Mouse (Mus musculus) neural tube, embryonic 15.5 days (tissue): Measurements from ENCODE around the gene Rarres2. TPM values are rescaled to one million over a fixed set of nuclear protein-coding genes. Genes with fewer than 3 reads are reported as not detected.
A peak's percentile ranks its signal among the peaks of the same experiment; 100 is the strongest.

Experiments used
- ATAC-seq: fragments of 200-750 bp; cut with Nextera tagmentation; 2 replicates; pipeline ENCODE4 v1.8.0; 2017; ENCODE audit warnings: mild to moderate bottlenecking, moderate TSS enrichment, moderate library complexity; ENCODE audit not compliant: low FRiP score
- H3K27ac ChIP-seq: fragments of 300-500 bp; sonication (generic); replicated peaks from 2 replicates; pipeline ENCODE4 v1.5.1; 2015; ENCODE audit warnings: mild to moderate bottlenecking, inconsistent platforms
- H3K27me3 ChIP-seq: fragments of 300-500 bp; sonication (generic); replicated peaks from 2 replicates; pipeline ENCODE4 v1.6.1; 2015; ENCODE audit warnings: inconsistent platforms
- H3K36me3 ChIP-seq: fragments of 300-500 bp; sonication (generic); 2 replicates; pipeline ENCODE4 v1.6.1; 2015; ENCODE audit warnings: inconsistent platforms
- H3K4me1 ChIP-seq: fragments of 300-500 bp; sonication (generic); 2 replicates; pipeline ENCODE4 v1.6.1; 2015; ENCODE audit warnings: inconsistent platforms
- H3K4me2 ChIP-seq: fragments of 300-500 bp; sonication (generic); 2 replicates; pipeline ENCODE4 v1.6.1; 2015; ENCODE audit warnings: inconsistent platforms, mild to moderate bottlenecking, moderate library complexity
- H3K4me3 ChIP-seq: fragments of 300-500 bp; sonication (generic); replicated peaks from 2 replicates; pipeline ENCODE4 v1.5.1; 2015; ENCODE audit warnings: mild to moderate bottlenecking, inconsistent platforms
- H3K9ac ChIP-seq: fragments of 300-500 bp; sonication (generic); replicated peaks from 2 replicates; pipeline ENCODE4 v1.6.1; 2015; ENCODE audit warnings: mild to moderate bottlenecking, inconsistent platforms
- H3K9me3 ChIP-seq: fragments of 300-500 bp; sonication (generic); replicated peaks from 2 replicates; pipeline ENCODE4 v1.6.1; 2016; ENCODE audit warnings: inconsistent platforms
- WGBS: fragments of 180-500 bp; shearing (Covaris S2); methylation state at CpG from one replicate; pipeline ENCODE4 v1.1.7; 2015; ENCODE audit warnings: mixed read lengths; 5-methylcytosine and 5-hydroxymethylcytosine counted together
- polyA plus RNA-seq: library from polyadenylated mRNA; unstranded; fragments of >200 nt; fragmentation: Nextera tagmentation; extraction: Ambion mirVana; gene quantifications from 2 replicates; pipeline ENCODE4 v1.2.1, GENCODE M21; 2015

The Rarres2 gene
- 11.5 and 16.7 TPM in 2 replicates for polyA plus RNA-seq

DNA sequence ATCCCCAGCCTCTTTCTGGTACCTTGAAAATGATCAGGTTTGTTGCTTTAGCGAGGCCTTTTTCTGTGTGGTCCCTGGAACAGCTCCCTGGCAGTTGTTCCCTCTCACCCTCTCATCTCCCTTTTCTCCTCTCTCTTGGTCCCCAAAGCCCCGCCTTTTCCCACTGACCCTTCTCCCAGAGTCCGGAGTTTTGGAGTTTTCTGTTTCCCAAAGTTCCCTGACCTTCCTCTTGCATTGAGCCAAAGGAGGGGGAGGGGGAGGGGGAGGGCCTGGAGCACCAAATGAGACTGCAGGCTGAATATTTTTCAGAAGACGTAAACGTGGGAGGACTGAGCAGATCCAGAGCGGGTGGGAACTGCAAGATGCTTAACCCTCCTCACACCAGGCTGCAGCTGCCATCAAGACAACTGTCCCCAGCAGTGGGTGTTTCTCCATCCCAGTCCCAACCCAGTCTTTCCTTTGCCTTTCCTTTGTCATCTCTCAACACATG lies at the start of gene Rarres2:
TSS of gene Rarres2 (minus strand) at position 218 of the 490 bp plus-strand sequence.
- H3K4me2 ChIP-seq: no peak within 1 kb of the TSS
- H3K9me3 ChIP-seq: no peaks in the 10 kb centered on the region
- H3K36me3 ChIP-seq: no peaks in the 10 kb centered on the region
- 44% methylated on average over 6 of the region's 6 CpGs for WGBS
- no peak within 1 kb of the TSS for H3K4me3 ChIP-seq
- H3K27me3 ChIP-seq: no peaks in the 10 kb centered on the region
- no peak within 1 kb of the TSS for H3K27ac ChIP-seq
- ATAC-seq: no peak
- H3K9ac ChIP-seq: no peak within 1 kb of the TSS
- peaks cover 3% of the 10 kb centered on the region; the same call in 1 of the 2 replicates for H3K4me1 ChIP-seq

DNA sequence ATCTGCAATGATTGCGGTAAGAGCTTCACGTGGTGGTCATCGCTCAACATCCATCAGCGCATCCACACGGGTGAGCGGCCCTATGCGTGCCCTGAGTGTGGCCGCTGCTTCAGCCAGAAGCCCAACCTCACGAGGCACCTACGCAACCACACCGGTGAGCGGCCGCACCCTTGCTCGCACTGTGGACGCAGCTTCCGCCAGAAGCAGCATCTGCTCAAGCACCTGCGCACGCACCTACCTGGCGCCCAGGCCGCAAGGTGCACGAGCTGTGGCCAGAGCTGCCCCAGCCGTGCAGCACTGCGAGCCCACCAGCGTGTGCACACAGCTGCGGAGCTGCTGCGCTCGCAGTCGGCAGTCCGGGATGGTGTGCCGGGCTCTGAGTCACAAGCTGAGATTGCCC lies 47.4 kb upstream of the Rarres2 start:
- H3K4me2 ChIP-seq: no peak overlapping the region
- no peak overlapping the region for H3K27ac ChIP-seq
- H3K9ac ChIP-seq: no peak overlapping the region
- no peaks in the 10 kb centered on the region for H3K27me3 ChIP-seq
- peaks cover 30% of the 10 kb centered on the region for H3K36me3 ChIP-seq
- H3K9me3 ChIP-seq: no peaks in the 10 kb centered on the region
- no peaks in the 10 kb centered on the region for H3K4me1 ChIP-seq
- ATAC-seq: no peak
- 96% methylated on average over 30 of the region's 30 CpGs for WGBS
- no peak overlapping the region for H3K4me3 ChIP-seq

DNA sequence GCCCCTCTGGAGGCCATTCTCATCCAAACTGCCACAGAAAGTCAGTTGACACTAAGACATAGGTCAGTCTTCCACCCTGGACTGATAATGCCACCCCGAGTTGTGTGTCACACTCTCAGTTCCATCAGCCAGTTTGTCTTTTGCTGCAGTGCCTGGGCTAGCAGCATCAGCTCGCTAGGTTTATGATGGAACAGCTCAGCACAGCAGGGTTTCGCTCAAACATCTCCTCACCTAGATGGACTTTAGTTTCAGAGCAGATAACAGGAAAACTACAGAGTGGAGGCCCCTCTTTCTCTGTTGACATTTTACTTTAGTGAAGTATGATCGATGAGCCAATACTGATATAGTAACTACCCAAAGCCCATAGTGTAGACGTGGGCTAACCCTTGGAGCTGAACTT lies 42.2 kb upstream of the Rarres2 start:
- H3K27me3 ChIP-seq: no peaks in the 10 kb centered on the region
- no peaks in the 10 kb centered on the region for H3K9me3 ChIP-seq
- H3K4me1 ChIP-seq: no peaks in the 10 kb centered on the region
- peaks cover 32% of the 10 kb centered on the region for H3K36me3 ChIP-seq
- ATAC-seq: no peak
- WGBS: 96% methylated on average over 5 of the region's 5 CpGs
- no peak overlapping the region for H3K9ac ChIP-seq
- H3K27ac ChIP-seq: no peak overlapping the region
- H3K4me2 ChIP-seq: no peak overlapping the region
- no peak overlapping the region for H3K4me3 ChIP-seq

DNA sequence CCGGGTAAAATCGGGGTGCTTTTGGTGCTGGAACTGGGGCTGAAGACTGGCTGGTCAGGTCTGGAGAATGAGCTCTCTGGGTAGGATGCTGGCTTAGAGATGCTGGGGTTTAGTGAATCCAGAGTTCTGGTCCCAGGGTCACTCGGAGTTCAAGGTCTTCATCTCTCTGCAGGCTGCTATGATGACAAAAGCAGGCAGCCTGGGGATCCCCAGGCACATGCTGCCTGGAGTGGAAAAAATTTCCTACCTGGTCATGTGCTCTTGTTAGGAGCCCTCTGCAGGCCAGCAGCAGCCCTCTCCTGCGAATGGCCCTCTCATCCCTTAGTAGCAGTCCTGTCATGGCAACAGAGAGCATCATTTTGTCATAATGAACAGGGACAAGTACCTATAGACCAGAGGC lies 40.9 kb upstream of the Rarres2 start:
- WGBS: 88% methylated on average over 4 of the region's 4 CpGs

DNA sequence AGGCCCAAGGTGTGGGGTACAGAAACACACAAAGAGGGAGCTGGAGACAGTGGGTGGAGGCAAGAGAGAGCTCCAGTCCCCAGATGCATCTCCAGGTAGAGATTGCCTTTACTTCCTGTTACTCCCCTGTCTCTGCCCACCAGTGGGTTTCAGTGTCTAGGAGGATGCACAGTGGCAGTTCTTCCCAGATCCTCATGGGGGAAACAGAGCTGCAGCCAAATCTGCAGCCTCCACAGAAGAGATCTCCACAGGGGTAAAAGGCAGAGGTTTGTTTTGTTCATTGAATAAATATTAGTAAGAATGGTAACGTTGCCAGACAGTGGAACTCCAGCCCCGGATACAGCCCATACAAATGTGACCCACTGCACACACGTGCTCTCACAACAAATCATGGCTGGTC lies 38.1 kb upstream of the Rarres2 start:
- H3K27me3 ChIP-seq: no peaks in the 10 kb centered on the region
- no peak overlapping the region for H3K27ac ChIP-seq
- no peak overlapping the region for H3K4me3 ChIP-seq
- H3K4me1 ChIP-seq: no peaks in the 10 kb centered on the region
- no peak overlapping the region for H3K4me2 ChIP-seq
- no peak for ATAC-seq
- 79% methylated on average over 3 of the region's 3 CpGs for WGBS
- peaks cover 21% of the 10 kb centered on the region for H3K36me3 ChIP-seq
- no peaks in the 10 kb centered on the region for H3K9me3 ChIP-seq
- H3K9ac ChIP-seq: no peak overlapping the region

More for the DNA sequence above, 40.9 kb upstream of the Rarres2 start:
- Histone ChIP-seq H3K4me1 (no peaks in the 10 kb centered on the region), H3K27ac (no peak overlapping the region), H3K9ac (no peak overlapping the region), H3K27me3 (no peaks in the 10 kb centered on the region), H3K4me3 (no peak overlapping the region), H3K4me2 (no peak overlapping the region), H3K36me3 (peaks cover 24% of the 10 kb centered on the region), H3K9me3 (no peaks in the 10 kb centered on the region)
- no peak for ATAC-seq

DNA sequence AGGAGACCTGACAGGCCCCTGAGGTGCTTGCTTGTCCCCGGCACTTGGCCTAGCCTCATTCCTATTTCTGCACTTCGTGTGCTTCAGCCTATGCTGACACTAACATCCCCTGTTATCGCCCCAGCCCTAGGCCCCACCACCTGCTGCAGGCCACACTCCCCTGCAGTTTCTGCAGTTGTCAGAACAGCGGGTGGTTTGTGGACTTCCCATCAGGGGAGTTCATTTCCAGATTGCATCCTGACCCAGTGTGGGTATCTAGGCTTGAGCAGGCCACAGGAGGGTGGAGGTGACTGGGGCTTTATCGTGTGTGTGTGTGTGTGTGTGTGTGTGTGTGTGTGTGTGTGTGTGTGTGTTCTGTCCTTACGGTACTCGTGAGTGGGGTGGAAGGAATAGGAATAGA lies 36.9 kb upstream of the Rarres2 start:
- no peaks in the 10 kb centered on the region for H3K27me3 ChIP-seq
- H3K9ac ChIP-seq: no peak overlapping the region
- no peak overlapping the region for H3K4me2 ChIP-seq
- no peak for ATAC-seq
- no peak overlapping the region for H3K4me3 ChIP-seq
- H3K36me3 ChIP-seq: peaks cover 14% of the 10 kb centered on the region
- no peaks in the 10 kb centered on the region for H3K9me3 ChIP-seq
- 58% methylated on average over 7 of the region's 7 CpGs for WGBS
- no peak overlapping the region for H3K27ac ChIP-seq
- no peaks in the 10 kb centered on the region for H3K4me1 ChIP-seq

DNA sequence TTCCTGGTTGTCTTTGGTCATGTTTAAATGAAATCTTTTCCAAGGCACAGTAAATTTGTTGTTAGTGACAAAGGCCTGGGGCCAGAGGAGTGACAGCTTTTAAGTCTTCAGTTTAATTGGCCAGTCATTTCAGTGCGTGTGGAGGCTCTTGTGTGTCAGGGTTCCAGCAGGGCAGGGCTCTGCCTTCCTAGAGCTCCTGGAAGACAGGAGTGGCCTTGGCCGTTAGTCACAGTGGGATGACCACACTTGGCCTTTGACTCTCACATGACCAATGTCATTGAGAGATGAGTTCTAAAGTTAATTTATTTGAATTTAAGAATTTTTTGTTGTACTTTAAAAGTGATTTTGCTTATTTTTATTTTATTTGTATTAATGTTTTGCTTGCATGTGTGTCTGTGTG lies 35.5 kb upstream of the Rarres2 start:
- ATAC-seq: no peak
- Histone ChIP-seq H3K4me2 (no peak overlapping the region), H3K36me3 (peaks cover 3% of the 10 kb centered on the region; the same call in 1 of the 2 replicates), H3K4me3 (no peak overlapping the region), H3K27ac (no peak overlapping the region), H3K4me1 (peaks cover 2% of the 10 kb centered on the region), H3K27me3 (no peaks in the 10 kb centered on the region), H3K9me3 (no peaks in the 10 kb centered on the region), H3K9ac (no peak overlapping the region)
- 48% methylated on average over 2 of the region's 2 CpGs for WGBS

DNA sequence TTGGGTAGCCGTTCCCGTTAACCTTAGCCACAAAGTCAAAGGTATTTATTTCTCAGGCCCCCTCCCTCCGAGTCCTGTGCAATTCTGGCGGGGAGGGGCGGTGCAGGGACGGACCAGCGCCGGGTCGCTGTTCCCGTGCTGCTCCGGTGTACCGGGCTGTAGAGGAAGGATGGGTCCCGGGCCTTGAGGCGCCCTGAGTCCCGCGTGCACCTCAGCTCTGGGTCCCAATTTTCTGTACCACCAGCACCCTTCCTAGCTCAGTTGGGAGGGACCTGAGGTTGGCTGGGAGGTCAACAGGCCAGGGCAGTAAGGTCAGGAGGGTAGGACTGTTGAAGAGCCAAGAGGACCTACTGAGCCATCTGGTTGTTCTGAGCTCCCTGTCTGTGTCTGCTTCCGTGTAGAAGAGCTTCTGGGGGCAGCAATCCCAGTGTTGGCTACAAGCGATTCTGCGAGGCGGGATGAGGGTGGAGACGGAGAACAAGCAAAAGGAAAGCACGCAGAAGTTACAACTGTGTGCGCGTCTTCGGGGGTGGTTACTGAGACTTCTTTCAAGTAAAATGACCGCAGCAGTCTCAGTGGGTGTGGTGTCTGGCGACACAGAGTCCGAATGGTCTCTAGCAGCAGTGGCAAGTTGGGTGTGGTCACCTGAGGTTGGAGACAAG lies 29.6 kb upstream of the Rarres2 start:
- peak; percentile 83 for ATAC-seq
- H3K36me3 ChIP-seq: peaks cover 29% of the 10 kb centered on the region
- H3K4me1 ChIP-seq: peaks cover 19% of the 10 kb centered on the region
- H3K4me3 ChIP-seq: peak overlapping the region; percentile 73
- under 1% methylated on average over 28 of the region's 28 CpGs for WGBS
- H3K9me3 ChIP-seq: peaks cover 7% of the 10 kb centered on the region
- H3K27me3 ChIP-seq: no peaks in the 10 kb centered on the region
- peak overlapping the region; percentile 93 for H3K27ac ChIP-seq
- peak overlapping the region; percentile 74 for H3K9ac ChIP-seq
- peak overlapping the region; percentile 69 for H3K4me2 ChIP-seq

DNA sequence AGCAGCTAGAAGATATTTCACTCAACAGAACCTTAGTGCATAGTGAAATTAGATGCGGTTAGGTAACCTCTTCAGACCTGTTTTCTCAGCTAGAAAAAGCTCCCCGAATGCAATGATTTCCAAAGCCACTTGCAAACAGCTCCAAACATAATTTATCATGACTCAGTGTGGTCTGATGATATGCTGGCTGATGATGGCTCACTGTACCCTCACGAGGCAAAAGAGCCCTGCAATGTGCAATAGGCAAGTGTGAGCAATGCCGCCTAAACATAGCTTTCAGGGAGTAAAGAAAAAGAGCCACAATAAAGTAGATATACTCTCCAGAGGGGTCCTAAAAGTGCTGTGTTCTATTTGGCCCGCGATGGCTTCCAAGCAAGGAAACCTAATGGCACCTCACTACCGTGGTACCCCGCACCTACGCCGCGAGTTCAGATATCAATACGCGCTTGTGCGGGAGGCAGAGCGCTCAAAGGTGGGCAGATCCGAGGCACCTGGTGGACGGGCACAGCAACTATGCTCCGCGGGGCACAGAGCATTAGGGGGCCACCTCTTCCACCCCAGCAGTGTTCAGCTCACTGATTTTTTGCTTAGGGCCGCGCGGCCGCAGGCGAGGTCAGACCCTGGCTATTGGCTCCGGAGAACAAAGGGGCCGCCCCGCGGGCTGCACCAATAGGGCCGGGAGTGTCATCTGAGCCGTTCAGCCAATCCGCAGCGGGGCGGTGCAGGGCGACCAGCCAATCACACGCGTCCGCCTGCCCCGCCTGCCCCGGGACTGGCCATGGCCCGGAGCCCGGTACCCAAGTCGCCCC lies 28.9 kb upstream of the Rarres2 start, which contains the start of gene Zfp775:
TSS of gene Zfp775 (plus strand) at position 793 of the 809 bp plus-strand sequence.
- peak within 1 kb of the TSS; percentile 69 for H3K4me2 ChIP-seq
- H3K4me1 ChIP-seq: peaks cover 19% of the 10 kb centered on the region
- 3% methylated on average over 42 of the region's 42 CpGs for WGBS
- H3K27me3 ChIP-seq: no peaks in the 10 kb centered on the region
- peak within 1 kb of the TSS; percentile 74 for H3K9ac ChIP-seq
- peaks cover 37% of the 10 kb centered on the region for H3K36me3 ChIP-seq
- peak; percentile 99 for ATAC-seq
- H3K4me3 ChIP-seq: peak within 1 kb of the TSS; percentile 73
- H3K27ac ChIP-seq: peak within 1 kb of the TSS; percentile 93
- peaks cover 14% of the 10 kb centered on the region for H3K9me3 ChIP-seq

DNA sequence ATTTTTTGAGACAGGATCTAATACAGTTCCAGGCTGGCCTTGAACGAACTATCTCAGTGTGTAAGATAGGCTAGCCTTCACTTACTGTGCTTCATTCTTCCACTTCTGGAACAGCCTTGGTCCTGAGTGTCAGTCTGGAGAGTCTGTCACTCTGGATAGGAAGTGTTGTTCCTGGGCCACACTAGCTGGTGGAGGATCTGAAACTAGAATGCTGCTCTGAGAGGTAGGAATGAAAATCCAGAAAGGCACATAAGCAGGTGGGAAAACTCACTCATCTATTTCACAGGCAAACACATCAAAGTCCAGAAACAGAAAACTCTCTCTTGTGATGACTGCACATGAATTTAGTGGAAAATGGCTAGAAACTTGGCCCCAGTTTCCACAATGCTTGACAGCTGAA lies 28.0 kb upstream of the Rarres2 start:
- Histone ChIP-seq H3K4me3 (no peak overlapping the region), H3K4me2 (peak overlapping the region; percentile 69; the same call in 1 of the 2 replicates), H3K36me3 (peaks cover 45% of the 10 kb centered on the region), H3K9me3 (peaks cover 18% of the 10 kb centered on the region), H3K27me3 (no peaks in the 10 kb centered on the region), H3K4me1 (peaks cover 19% of the 10 kb centered on the region), H3K27ac (peak overlapping the region; percentile 93), H3K9ac (0 out of 2 replicates have a peak overlapping the region, but pooled peaks have one; percentile 74)
- 95% methylated on average over 1 of the region's 1 CpGs for WGBS
- ATAC-seq: no peak

DNA sequence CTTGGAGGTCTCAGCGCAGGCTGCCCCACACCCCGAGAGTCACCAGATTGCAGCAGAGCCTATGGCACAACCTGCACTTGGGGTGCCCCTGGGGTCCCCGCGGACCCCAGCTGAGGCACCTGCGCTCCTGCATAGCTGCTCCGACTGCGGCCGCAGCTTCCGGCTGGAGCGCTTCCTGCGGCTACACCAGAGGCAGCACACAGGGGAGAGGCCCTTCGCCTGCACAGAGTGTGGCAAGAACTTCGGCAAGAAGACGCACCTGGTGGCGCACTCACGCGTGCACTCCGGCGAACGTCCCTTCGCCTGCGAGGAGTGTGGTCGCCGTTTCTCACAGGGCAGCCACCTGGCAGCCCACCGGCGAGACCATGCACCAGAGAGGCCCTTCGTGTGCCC lies 24.6 kb upstream of the Rarres2 start:
- peaks cover 18% of the 10 kb centered on the region for H3K9me3 ChIP-seq
- H3K9ac ChIP-seq: no peak overlapping the region
- no peaks in the 10 kb centered on the region for H3K27me3 ChIP-seq
- ATAC-seq: no peak
- H3K4me2 ChIP-seq: no peak overlapping the region
- H3K4me3 ChIP-seq: no peak overlapping the region
- H3K27ac ChIP-seq: no peak overlapping the region
- peaks cover 45% of the 10 kb centered on the region for H3K36me3 ChIP-seq
- WGBS: 96% methylated on average over 27 of the region's 27 CpGs
- peaks cover 31% of the 10 kb centered on the region for H3K4me1 ChIP-seq
